Mouse (Mus musculus) duodenum, adult 2 months (tissue): ENCODE data around the gene Zfp583. TPM values are rescaled to one million over a fixed set of nuclear protein-coding genes. Genes with fewer than 3 reads are reported as not detected.

Source experiments
- polyA plus RNA-seq: library from polyadenylated mRNA; depleted of rRNA; stranded (reverse); fragments of >200 nt; gene quantifications from 2 replicates; pipeline ENCODE4 v1.2.3, GENCODE M21; 2012; ENCODE audit warnings: low replicate concordance; rRNA removed

Gene Zfp583
- polyA plus RNA-seq = not detected in 2 replicates

DNA sequence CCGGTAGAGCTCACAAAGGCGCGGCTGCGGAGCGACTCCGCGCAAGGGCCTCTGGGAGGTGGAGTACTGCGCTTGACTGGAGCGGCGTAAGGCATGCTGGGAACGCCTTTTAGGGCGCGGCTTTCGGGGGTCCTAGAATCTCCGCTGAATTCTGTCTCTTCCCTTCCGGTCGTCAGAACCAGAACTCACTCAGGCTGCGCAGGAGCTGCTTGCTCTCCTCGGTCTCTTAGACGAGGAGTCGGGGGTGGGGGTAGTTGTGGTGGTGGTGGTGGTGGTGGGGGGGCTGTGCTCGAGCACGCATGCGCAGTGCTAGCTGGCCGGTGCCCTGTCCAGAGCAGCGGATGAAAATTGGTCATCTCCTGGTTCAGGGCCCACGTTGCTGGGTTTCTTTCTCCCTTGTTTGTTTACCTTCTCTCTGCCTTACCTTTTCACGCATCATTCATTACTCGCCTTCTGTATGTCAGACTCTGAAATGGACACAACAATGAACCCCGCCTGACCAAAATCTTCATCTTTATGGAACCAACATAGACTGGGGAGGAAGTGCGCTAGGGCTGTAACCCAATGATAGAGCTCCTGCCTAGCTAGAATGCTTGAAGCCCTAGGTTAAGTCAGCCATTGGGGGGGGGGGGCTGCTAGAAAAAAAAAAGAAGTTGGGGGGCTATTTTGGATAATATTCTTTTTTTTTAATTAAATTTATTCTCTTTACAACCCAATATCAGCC, at the start of gene Zfp583:
Gene Zfp583 (minus strand): TSS at position 53 of the 724 bp plus-strand sequence.

DNA sequence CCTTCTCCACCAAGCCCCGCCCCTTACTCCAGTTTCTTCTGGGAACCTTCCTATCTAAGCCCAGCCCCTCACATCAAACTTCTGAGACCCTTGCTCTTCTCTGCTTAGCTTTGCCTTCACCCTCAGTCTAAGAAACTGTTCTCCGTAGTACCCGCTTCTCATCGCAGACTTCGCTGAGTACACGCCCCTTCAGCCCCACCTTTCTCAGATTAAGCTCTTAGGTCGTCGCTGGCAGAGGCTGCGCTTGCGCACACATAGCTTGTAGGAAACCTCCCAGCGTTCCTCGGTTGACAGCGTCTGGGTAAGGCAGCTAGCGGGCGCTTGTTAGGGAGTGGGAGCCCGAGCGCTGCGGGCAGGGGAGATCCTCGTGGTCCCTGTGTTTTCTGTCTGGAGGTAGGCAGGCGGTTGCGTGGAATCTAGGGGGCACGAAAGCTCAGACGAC, 32.0 kb upstream of the Zfp583 start, which contains the start of gene Zfp78:
Gene Zfp78 (plus strand): TSS at position 234 of the 442 bp plus-strand sequence.

DNA sequence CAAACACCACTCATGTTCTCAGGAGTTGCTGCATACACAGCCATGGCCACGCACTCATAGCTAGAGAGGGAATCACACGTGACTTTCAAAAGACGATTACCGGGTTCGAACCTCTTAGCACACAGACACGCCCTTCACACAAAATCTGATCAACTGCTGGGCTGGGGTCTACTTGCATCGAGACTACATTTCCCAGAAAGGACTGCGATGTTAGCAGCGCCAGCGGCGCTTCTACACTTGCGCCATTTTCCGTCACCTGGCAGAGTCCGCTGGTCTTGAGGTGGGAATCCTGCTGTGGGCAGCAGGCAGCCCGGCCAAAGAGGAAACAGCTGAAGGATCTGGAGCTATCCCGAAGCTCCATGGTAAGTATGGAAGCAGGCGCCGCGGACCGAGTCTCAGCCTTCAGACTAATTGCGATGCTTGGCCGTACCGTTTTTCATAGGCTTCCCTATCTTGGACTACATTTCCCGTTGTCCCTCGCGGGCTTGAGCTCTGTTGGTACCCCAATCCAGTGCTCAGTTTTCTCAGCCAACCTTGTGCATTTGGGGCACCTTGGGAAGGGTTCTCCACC, 12.5 kb upstream of the Zfp583 start, which contains the start of gene Gm3854:
Gene Gm3854 (plus strand): TSS at position 259 of the 571 bp plus-strand sequence.

DNA sequence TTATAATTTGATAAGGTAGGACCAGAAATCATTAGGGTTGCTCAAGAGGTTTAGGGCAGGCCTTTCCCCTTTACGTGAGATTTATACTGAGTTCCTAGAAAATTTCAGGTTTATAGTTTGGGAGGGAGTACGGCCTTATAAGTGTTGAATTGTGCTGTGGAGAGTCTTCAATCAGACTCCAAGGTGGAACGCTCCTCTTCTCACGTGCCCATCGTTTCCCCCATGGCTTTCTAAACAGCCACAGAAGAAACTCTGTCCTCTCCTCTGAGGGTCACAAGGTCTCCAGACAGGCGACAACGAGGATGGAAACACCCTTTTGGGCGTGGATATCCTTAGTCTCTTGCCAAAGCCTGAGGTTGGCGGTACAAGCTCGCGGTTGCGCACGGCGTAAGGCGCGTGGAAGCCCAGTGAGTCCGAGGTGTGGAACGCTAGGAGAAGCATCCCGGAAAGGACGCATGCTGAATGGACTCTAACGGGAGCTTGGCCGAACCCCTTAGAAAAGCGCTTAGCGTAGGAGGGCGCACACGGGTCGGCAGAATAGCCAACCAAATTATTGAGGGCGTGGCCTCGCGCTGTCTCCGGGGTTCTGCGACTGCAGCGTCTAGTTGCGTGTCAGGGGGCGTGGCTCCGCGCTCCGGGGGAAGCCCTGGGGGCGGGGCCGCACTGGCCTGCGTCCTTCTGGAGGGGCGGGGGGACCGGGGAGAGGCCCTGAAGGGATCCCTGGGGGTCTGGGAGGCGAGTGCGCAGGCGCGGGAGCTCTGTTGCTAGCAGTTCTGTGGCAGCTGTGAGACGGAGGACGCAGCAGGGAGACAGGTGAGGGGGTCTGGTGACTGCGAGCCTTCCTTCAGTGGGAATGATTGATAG, 45.0 kb downstream of the Zfp583 start, which contains the start of gene Zfp667:
Gene Zfp667 (plus strand): TSS at position 738 of the 864 bp plus-strand sequence.

Other genes starting within 250 kb of the Zfp583 start
- gene Zfp787, start 175.3 kb downstream of the Zfp583 start, polyA plus RNA-seq = 45.1 and 57.5 TPM in 2 replicates
- gene Zfp444, start 159.1 kb downstream of the Zfp583 start, polyA plus RNA-seq = 17.5 and 42.8 TPM in 2 replicates
- gene Galp, start 134.2 kb downstream of the Zfp583 start, polyA plus RNA-seq = not detected in 2 replicates
- not detected in 2 replicates for gene Zscan5b, start 109.0 kb downstream of the Zfp583 start, polyA plus RNA-seq
- not detected in 2 replicates for gene Epp13, start 78.6 kb downstream of the Zfp583 start, polyA plus RNA-seq
- 0.12 TPM in 1 of 2 replicates, not detected in the other for gene Zfp667, start 44.7 kb downstream of the Zfp583 start, polyA plus RNA-seq
- not detected in 2 replicates for gene Gm3854, start 12.5 kb upstream of the Zfp583 start, polyA plus RNA-seq
- 0.02 TPM in 1 of 2 replicates, not detected in the other for gene Zfp78, start 32.0 kb upstream of the Zfp583 start, polyA plus RNA-seq
- 0.18 and 0.23 TPM in 2 replicates for gene Zfp28, start 52.0 kb upstream of the Zfp583 start, polyA plus RNA-seq
- not detected in 2 replicates for gene Smim17, start 67.4 kb upstream of the Zfp583 start, polyA plus RNA-seq
- not detected in 2 replicates for gene Gm20715, start 79.0 kb upstream of the Zfp583 start, polyA plus RNA-seq
- gene Olfr1344, start 107.4 kb upstream of the Zfp583 start, polyA plus RNA-seq = not detected in 2 replicates
- not detected in 2 replicates for gene Olfr1336, start 124.9 kb upstream of the Zfp583 start, polyA plus RNA-seq
- not detected in 2 replicates for gene Olfr1346, start 135.8 kb upstream of the Zfp583 start, polyA plus RNA-seq
- gene Olfr5, start 155.7 kb upstream of the Zfp583 start, polyA plus RNA-seq = not detected in 2 replicates
- not detected in 2 replicates for gene Olfr1347, start 168.5 kb upstream of the Zfp583 start, polyA plus RNA-seq
- not detected in 2 replicates for gene Olfr1348, start 177.5 kb upstream of the Zfp583 start, polyA plus RNA-seq
- not detected in 2 replicates for gene Olfr1349, start 191.7 kb upstream of the Zfp583 start, polyA plus RNA-seq
- gene Olfr1350, start 233.6 kb upstream of the Zfp583 start, polyA plus RNA-seq = not detected in 2 replicates